Mouse (Mus musculus): Measurements from ENCODE around the gene Gab1. TPM values are rescaled to one million over a fixed set of nuclear protein-coding genes. Genes with fewer than 3 reads are reported as not detected.

The Gab1 gene
- 6.9 and 9.5 TPM in 2 replicates for polyA plus RNA-seq (2012; rRNA removed; ENCODE audit: low replicate concordance)

GRCm38 (mm10) chr8:80880196-80881106 lies at the start of gene Gab1:
Gene Gab1, minus strand, starts transcription at chr8:80880519.

GRCm38 (mm10) chr8:80739155-80739924 lies 141.0 kb downstream of the Gab1 start, which contains the start of gene Smarca5:
Gene Smarca5, minus strand, starts transcription at chr8:80739497.

Other genes with a start within 250 kb of the Gab1 start
- 5.5 and 6.4 TPM in 2 replicates for gene Smarca5, start 141.0 kb downstream of the Gab1 start, polyA plus RNA-seq (2012; rRNA removed; ENCODE audit: low replicate concordance)
- 5.3 and 5.7 TPM in 2 replicates for gene Usp38, start 134.4 kb upstream of the Gab1 start, polyA plus RNA-seq (2012; rRNA removed; ENCODE audit: low replicate concordance)

Measured in duodenum, adult 2 months (tissue).